Mouse (Mus musculus) G1E (cell line): Measurements from ENCODE around the gene Tmem91.

Source experiments
- CTCF ChIP-seq: IDR thresholded peaks from 2 replicates; pipeline ENCODE4 v1.5.1; 2012; ENCODE audit warnings: low read depth, low read length, inconsistent platforms, mixed read lengths
- GATA1 ChIP-seq: IDR thresholded peaks from 2 replicates; pipeline ENCODE4 v1.6.1; 2012; ENCODE audit warnings: borderline replicate concordance, low read length, inconsistent platforms, mixed read lengths
- GATA2 ChIP-seq: IDR thresholded peaks from 2 replicates; pipeline ENCODE4 v1.6.1; 2012; ENCODE audit warnings: low read depth, low read length, inconsistent platforms, borderline replicate concordance
- POLR2AphosphoS5 ChIP-seq: IDR thresholded peaks from 2 replicates; pipeline ENCODE4 v1.6.1; 2012; ENCODE audit warnings: low read depth, low read length, inconsistent platforms; ENCODE audit not compliant: insufficient replicate concordance
- TAL1 ChIP-seq: conservative IDR thresholded peaks from 2 replicates; pipeline ENCODE4 v1.6.1; 2012; ENCODE audit warnings: low read depth, low read length, inconsistent platforms, mixed read lengths

- TF ChIP-seq CTCF (no peak), GATA1 (no peak), TAL1 (peak; percentile 83), POLR2AphosphoS5 (no peak), GATA2 (no peak)
Observed at GRCm38 (mm10) chr7:25680514-25681258, 5.7 kb upstream of the Tmem91 start, which contains the start of gene B9d2.
